Mouse (Mus musculus) neural tube, embryonic 13.5 days (tissue): ENCODE data around the gene Igf2bp2. TPM values are rescaled to one million over a fixed set of nuclear protein-coding genes. Genes with fewer than 3 reads are reported as not detected.

Experiments
- ATAC-seq: fragments of 200-750 bp; cut with Nextera tagmentation; 2 replicates; pipeline ENCODE4 v1.8.0; 2017; ENCODE audit warnings: low read depth, mild to moderate bottlenecking, moderate TSS enrichment, moderate library complexity
- H3K27ac ChIP-seq: fragments of 300-500 bp; sonication (generic); replicated peaks from 2 replicates; pipeline ENCODE4 v1.5.1; 2015; ENCODE audit warnings: moderate library complexity, mild to moderate bottlenecking, inconsistent platforms
- H3K27me3 ChIP-seq: fragments of 300-500 bp; sonication (generic); 2 replicates; pipeline ENCODE4 v1.6.1; 2015; ENCODE audit warnings: mild to moderate bottlenecking, inconsistent platforms
- H3K36me3 ChIP-seq: fragments of 300-500 bp; sonication (generic); 2 replicates; pipeline ENCODE4 v1.6.1; 2015; ENCODE audit warnings: mild to moderate bottlenecking, inconsistent platforms
- H3K4me1 ChIP-seq: fragments of 300-500 bp; sonication (generic); replicated peaks from 2 replicates; pipeline ENCODE4 v1.6.1; 2015; ENCODE audit warnings: inconsistent platforms
- H3K4me2 ChIP-seq: fragments of 300-500 bp; sonication (generic); 2 replicates; pipeline ENCODE4 v1.6.1; 2015; ENCODE audit warnings: inconsistent platforms, mild to moderate bottlenecking, moderate library complexity
- H3K4me3 ChIP-seq: fragments of 300-500 bp; sonication (generic); 2 replicates; pipeline ENCODE4 v1.5.1; 2015; ENCODE audit warnings: mild to moderate bottlenecking, inconsistent platforms
- H3K9ac ChIP-seq: fragments of 300-500 bp; sonication (generic); 2 replicates; pipeline ENCODE4 v1.6.1; 2015; ENCODE audit warnings: moderate library complexity, mild to moderate bottlenecking, inconsistent platforms
- H3K9me3 ChIP-seq: fragments of 300-500 bp; sonication (generic); 2 replicates; pipeline ENCODE4 v1.6.1; 2016; ENCODE audit warnings: inconsistent platforms
- WGBS: fragments of 180-500 bp; shearing (Covaris S2); methylation state at CpG from one replicate; pipeline ENCODE4 v1.1.7; 2015; 5-methylcytosine and 5-hydroxymethylcytosine counted together
- polyA plus RNA-seq: library from polyadenylated mRNA; unstranded; fragments of >200 nt; fragmentation: Nextera tagmentation; extraction: Ambion mirVana; gene quantifications from 2 replicates; pipeline ENCODE4 v1.2.1, GENCODE M21; 2015

Igf2bp2 gene
- polyA plus RNA-seq, 1 experiment from 2014 or later, result 38.1 TPM

DNA sequence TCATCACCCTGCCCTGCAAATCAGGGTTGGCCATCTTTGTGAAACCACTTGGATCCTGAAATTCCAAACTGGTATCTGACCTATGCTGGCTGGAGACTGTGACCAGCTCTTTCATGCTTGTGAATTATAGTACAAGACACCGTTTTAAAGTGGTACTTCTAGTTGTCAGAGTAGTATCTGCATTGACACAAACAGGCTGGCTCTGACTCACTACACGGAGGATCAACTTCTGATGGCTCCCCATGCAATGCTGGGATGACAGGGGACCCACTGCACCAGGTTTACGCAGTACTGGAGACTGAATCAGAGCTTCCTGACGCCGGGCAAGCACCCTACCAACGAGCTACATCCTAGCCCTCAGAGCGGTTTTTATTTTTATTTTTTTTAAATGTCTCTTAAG lies 17.0 kb downstream of the Igf2bp2 start:
- Histone ChIP-seq H3K4me1 (peaks cover 33% of the 10 kb centered on the region), H3K36me3 (no peaks in the 10 kb centered on the region), H3K9me3 (no peaks in the 10 kb centered on the region), H3K4me3 (no peak overlapping the region), H3K9ac (no peak overlapping the region), H3K4me2 (no peak overlapping the region), H3K27ac (no peak overlapping the region), H3K27me3 (no peaks in the 10 kb centered on the region)
- 91% methylated on average over 7 of the region's 7 CpGs for WGBS
- no peak for ATAC-seq

DNA sequence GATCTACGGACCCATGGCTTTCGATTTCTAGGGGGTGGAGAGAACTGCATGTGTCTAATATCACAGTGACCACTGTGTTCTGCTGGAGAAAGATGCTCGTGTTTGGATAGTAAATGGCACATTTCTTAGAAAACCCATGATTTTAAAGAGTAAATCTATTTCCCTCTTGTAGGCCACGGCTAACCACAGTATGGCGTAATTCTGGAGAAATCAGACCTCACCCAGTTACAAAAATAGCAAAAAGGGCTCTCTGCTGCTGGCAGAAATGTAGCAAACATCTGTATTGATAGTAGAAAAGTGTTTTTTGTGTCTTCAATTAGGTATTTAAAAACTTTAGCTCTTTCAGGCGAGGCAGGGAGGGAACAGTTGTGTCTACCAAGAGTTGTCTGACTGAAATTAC lies 18.6 kb downstream of the Igf2bp2 start:
- no peak overlapping the region for H3K4me3 ChIP-seq
- H3K9ac ChIP-seq, result no peak overlapping the region
- ATAC-seq, result no peak
- H3K4me2 ChIP-seq, result no peak overlapping the region
- H3K36me3 ChIP-seq, result no peaks in the 10 kb centered on the region
- WGBS, result 91% methylated on average over 6 of the region's 6 CpGs
- H3K9me3 ChIP-seq, result no peaks in the 10 kb centered on the region
- H3K27ac ChIP-seq, result no peak overlapping the region
- H3K27me3 ChIP-seq, result no peaks in the 10 kb centered on the region
- H3K4me1 ChIP-seq, result peaks cover 22% of the 10 kb centered on the region

DNA sequence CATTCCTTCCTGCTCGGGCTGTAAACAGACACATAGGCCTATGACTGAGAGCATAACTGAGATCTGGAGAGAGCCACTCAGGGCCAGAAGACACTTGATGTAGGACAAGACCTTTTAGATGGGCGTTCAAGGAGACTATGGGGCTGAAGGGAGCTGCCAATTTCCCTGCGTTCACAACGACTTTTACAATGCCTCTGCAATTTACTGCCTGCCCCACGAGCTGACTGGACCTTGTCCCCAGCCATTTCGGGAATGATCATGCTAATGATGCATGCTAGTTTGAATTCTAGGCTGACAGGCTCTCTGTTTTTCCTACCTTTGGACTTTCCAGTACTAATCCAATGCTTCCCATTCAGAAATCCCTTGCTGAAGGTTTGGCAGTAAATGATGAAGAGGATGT lies 22.2 kb downstream of the Igf2bp2 start:
- Histone ChIP-seq H3K36me3 (no peaks in the 10 kb centered on the region), H3K9me3 (no peaks in the 10 kb centered on the region), H3K4me3 (no peak overlapping the region), H3K4me1 (peaks cover 15% of the 10 kb centered on the region; the same call in 1 of the 2 replicates), H3K4me2 (no peak overlapping the region), H3K27me3 (no peaks in the 10 kb centered on the region), H3K9ac (no peak overlapping the region), H3K27ac (no peak overlapping the region)
- no peak for ATAC-seq
- 28% methylated on average over 6 of the region's 6 CpGs for WGBS

DNA sequence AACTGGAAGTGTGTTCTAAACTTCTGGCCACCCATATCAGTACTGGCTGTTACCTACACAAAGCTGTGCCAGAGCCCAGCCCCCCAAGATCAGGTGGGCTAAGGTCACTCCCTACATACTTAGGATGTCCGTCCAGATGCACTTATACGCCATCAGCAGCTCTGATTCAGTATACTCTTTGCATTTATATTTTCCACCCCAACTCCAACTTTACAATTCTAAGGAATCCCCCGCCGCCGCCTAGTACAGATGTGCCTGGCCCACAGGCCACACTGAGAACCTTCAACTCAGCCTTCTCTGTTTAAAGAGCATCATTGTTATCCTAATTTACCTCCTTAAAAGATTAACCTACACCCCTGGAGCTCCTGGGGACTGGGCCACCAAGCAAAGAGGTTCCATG lies 23.3 kb downstream of the Igf2bp2 start:
- no peak overlapping the region for H3K4me3 ChIP-seq
- H3K9ac ChIP-seq, result no peak overlapping the region
- H3K4me2 ChIP-seq, result no peak overlapping the region
- H3K4me1 ChIP-seq, result peaks cover 15% of the 10 kb centered on the region; the same call in 1 of the 2 replicates
- no peak overlapping the region for H3K27ac ChIP-seq
- no peak for ATAC-seq
- no peaks in the 10 kb centered on the region for H3K36me3 ChIP-seq
- 83% methylated on average over 5 of the region's 5 CpGs for WGBS
- H3K27me3 ChIP-seq, result no peaks in the 10 kb centered on the region
- H3K9me3 ChIP-seq, result no peaks in the 10 kb centered on the region

DNA sequence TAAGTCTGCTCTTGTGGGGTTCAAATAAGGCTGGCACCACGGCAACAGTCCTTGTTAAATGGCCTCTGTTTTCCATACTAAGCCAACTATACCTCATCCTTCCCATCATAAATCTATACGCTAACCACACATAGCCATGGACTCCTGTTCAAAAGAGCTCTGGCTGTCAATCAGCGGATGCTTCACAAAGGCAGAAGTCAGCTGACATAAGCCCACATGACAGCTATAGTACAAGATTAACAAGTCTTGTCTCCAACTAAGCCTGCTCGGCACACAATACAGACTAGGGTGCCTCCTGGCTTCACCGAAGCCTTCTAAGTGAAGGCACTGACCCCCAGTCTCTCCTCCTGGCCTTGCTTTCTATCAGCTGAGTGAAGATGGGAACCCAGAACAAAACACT lies 26.9 kb downstream of the Igf2bp2 start:
- 87% methylated on average over 5 of the region's 5 CpGs for WGBS
- Histone ChIP-seq H3K36me3 (no peaks in the 10 kb centered on the region), H3K27me3 (no peaks in the 10 kb centered on the region), H3K4me2 (no peak overlapping the region), H3K27ac (no peak overlapping the region), H3K4me3 (no peak overlapping the region), H3K4me1 (peaks cover 18% of the 10 kb centered on the region), H3K9ac (no peak overlapping the region), H3K9me3 (no peaks in the 10 kb centered on the region)
- no peak for ATAC-seq

- H3K9ac ChIP-seq, result no peak overlapping the region
- no peaks in the 10 kb centered on the region for H3K27me3 ChIP-seq
- no peak overlapping the region for H3K4me3 ChIP-seq
- no peak for ATAC-seq
- peaks cover 8% of the 10 kb centered on the region; the same call in 1 of the 2 replicates for H3K4me1 ChIP-seq
- no peaks in the 10 kb centered on the region for H3K9me3 ChIP-seq
- no peak overlapping the region for H3K4me2 ChIP-seq
- no peak overlapping the region for H3K27ac ChIP-seq
- no peaks in the 10 kb centered on the region for H3K36me3 ChIP-seq
- 89% methylated on average over 6 of the region's 6 CpGs for WGBS
Observed at GRCm38 (mm10) chr16:22131321-22131720, 31.8 kb downstream of the Igf2bp2 start.

GRCm38 (mm10) chr16:22129511-22129910 lies 33.6 kb downstream of the Igf2bp2 start:
- WGBS, result 90% methylated on average over 7 of the region's 7 CpGs
- no peak for ATAC-seq
- H3K4me1 ChIP-seq, result peaks cover 7% of the 10 kb centered on the region
- H3K27ac ChIP-seq, result no peak overlapping the region
- H3K36me3 ChIP-seq, result no peaks in the 10 kb centered on the region
- no peak overlapping the region for H3K9ac ChIP-seq
- no peak overlapping the region for H3K4me2 ChIP-seq
- H3K27me3 ChIP-seq, result no peaks in the 10 kb centered on the region
- no peaks in the 10 kb centered on the region for H3K9me3 ChIP-seq
- H3K4me3 ChIP-seq, result no peak overlapping the region

DNA sequence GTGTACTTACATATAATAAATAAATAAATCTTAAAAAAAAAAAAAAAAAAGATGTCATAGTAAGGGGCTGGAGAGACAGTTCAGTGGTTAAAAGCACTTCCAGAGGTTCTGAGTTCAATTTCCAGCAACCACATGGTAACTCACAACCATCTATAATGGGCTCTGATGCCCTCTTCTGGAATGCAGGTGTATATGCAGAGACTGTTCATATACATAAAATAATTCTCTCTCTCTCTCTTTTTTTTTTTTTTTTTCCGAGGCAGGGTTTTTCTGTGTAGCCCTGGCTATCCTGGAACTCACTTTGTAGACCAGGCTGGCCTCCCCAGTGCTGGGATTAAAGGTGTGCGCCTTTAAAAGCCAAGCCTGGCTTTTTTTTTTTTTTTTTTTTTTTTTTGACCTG lies 34.5 kb downstream of the Igf2bp2 start:
- Histone ChIP-seq H3K4me3 (no peak overlapping the region), H3K9ac (no peak overlapping the region)
- 94% methylated on average over 2 of the region's 2 CpGs for WGBS

GRCm38 (mm10) chr16:22127806-22128205 lies 35.3 kb downstream of the Igf2bp2 start:
- H3K4me2 ChIP-seq, result no peak overlapping the region
- H3K27ac ChIP-seq, result no peak overlapping the region
- H3K4me1 ChIP-seq, result peaks cover 10% of the 10 kb centered on the region
- H3K27me3 ChIP-seq, result no peaks in the 10 kb centered on the region
- no peak overlapping the region for H3K4me3 ChIP-seq
- H3K36me3 ChIP-seq, result no peaks in the 10 kb centered on the region
- H3K9ac ChIP-seq, result no peak overlapping the region
- 99% methylated on average over 5 of the region's 5 CpGs for WGBS
- ATAC-seq, result no peak
- H3K9me3 ChIP-seq, result no peaks in the 10 kb centered on the region

More for the DNA sequence above, 34.5 kb downstream of the Igf2bp2 start:
- no peak overlapping the region for H3K27ac ChIP-seq
- no peak overlapping the region for H3K4me2 ChIP-seq
- H3K36me3 ChIP-seq, result no peaks in the 10 kb centered on the region
- no peaks in the 10 kb centered on the region for H3K27me3 ChIP-seq
- no peak for ATAC-seq
- no peaks in the 10 kb centered on the region for H3K9me3 ChIP-seq
- H3K4me1 ChIP-seq, result peaks cover 10% of the 10 kb centered on the region

DNA sequence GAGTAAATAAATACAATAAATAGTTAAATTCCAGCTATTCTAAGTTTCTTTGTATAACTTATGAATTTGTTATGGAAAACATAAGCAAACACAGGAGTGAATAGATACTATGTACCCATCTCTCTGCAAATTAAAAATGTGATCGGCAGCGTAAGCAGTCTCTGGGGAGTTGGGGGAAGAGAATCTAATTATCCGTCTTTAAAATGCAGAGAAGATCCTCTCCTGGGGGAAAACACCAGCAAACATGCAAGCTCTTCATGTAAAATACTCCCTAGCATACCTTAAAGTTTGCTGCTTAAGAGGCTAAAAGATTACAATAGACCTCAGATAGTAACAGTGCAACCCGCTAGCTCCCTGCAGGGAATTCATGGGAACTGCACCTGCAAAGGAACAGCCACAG lies 36.2 kb downstream of the Igf2bp2 start:
- no peak for ATAC-seq
- Histone ChIP-seq H3K27ac (no peak overlapping the region), H3K36me3 (no peaks in the 10 kb centered on the region), H3K9ac (no peak overlapping the region), H3K4me2 (no peak overlapping the region), H3K9me3 (no peaks in the 10 kb centered on the region), H3K4me3 (no peak overlapping the region), H3K27me3 (no peaks in the 10 kb centered on the region), H3K4me1 (peaks cover 10% of the 10 kb centered on the region)
- 59% methylated on average over 4 of the region's 4 CpGs for WGBS

DNA sequence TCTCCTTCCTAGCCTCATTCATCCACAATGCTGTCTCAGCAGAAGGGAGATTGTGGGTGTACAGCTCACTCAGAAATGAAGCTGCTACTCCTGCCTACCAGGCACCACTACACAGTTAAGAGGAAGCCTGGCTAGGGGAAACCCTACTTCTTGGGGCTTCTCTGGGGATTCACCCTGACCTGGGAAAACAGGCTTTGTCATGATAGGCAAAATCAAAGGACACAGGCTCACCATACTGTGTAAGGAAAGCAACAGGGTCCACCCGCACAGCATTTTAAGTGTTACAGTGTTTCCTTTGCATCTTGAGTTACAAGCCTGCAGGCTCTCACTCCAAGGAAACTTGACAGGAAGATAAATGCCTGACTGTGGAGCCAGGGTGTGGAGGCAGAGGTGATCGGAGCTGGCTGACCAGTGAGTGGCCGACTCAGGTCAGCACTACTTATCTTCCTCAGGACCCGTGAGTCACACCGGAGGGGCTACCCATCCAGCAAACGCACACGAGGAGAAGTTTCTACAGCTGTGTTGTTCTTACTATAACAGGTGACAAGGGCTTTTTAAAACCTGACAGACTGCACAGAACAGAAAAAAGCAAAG lies 38.7 kb downstream of the Igf2bp2 start:
- no peaks in the 10 kb centered on the region for H3K27me3 ChIP-seq
- H3K4me1 ChIP-seq, result peaks cover 13% of the 10 kb centered on the region
- WGBS, result 62% methylated on average over 7 of the region's 7 CpGs
- H3K9me3 ChIP-seq, result no peaks in the 10 kb centered on the region
- no peak overlapping the region for H3K9ac ChIP-seq
- no peak overlapping the region for H3K27ac ChIP-seq
- no peak overlapping the region for H3K4me3 ChIP-seq
- no peak overlapping the region for H3K4me2 ChIP-seq
- peaks cover 7% of the 10 kb centered on the region; the same call in 1 of the 2 replicates for H3K36me3 ChIP-seq
- ATAC-seq, result no peak

GRCm38 (mm10) chr16:22123658-22124057 lies 39.4 kb downstream of the Igf2bp2 start:
- 30% methylated on average over 5 of the region's 5 CpGs for WGBS
- Histone ChIP-seq H3K4me1 (peaks cover 13% of the 10 kb centered on the region), H3K36me3 (peaks cover 11% of the 10 kb centered on the region; the same call in 1 of the 2 replicates), H3K27ac (no peak overlapping the region), H3K9me3 (no peaks in the 10 kb centered on the region), H3K4me2 (no peak overlapping the region), H3K9ac (no peak overlapping the region), H3K27me3 (no peaks in the 10 kb centered on the region), H3K4me3 (no peak overlapping the region)
- no peak for ATAC-seq

DNA sequence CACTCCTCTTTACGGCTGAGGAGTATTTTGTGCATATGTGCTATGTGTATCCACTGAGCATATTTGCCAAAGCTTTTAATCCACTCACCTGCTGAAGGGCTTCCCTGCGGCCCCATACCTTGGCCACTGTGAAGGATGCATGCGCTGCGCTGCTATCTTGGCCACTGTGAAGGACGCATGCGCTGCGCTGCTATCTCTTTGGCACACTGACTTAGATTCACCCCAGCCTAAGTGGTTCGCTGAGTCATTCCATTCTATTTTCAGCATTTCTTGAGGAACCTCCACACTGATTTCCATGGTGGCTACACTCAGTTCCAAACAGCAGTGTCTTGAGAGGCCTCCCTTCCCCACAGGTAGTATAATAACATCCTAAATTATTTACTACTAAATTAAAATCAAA lies 42.0 kb downstream of the Igf2bp2 start:
- no peak overlapping the region for H3K9ac ChIP-seq
- no peaks in the 10 kb centered on the region for H3K27me3 ChIP-seq
- no peak for ATAC-seq
- H3K36me3 ChIP-seq, result peaks cover 11% of the 10 kb centered on the region; the same call in 1 of the 2 replicates
- WGBS, result 93% methylated on average over 8 of the region's 8 CpGs
- H3K27ac ChIP-seq, result no peak overlapping the region
- no peak overlapping the region for H3K4me2 ChIP-seq
- H3K4me3 ChIP-seq, result no peak overlapping the region
- peaks cover 13% of the 10 kb centered on the region; the same call in 1 of the 2 replicates for H3K4me1 ChIP-seq
- no peaks in the 10 kb centered on the region for H3K9me3 ChIP-seq
